Mouse (Mus musculus) heart, postnatal 0 days (tissue): ENCODE measurements at regions not wholly inside any gene's neighbourhood (a gene's known extent, or its start where the extent isn't known, plus 50 kb on each side); places are given as distances from the start of the nearest gene placed in this dataset.

ENCODE experiments used
- CTCF ChIP-seq: IDR thresholded peaks from 2 replicates; pipeline ENCODE4 v1.5.1; 2016; ENCODE audit warnings: antibody characterized with exemption, control low read depth, low read depth
- EP300 ChIP-seq: IDR thresholded peaks from 2 replicates; pipeline ENCODE4 v1.6.1; 2016; ENCODE audit warnings: antibody characterized with exemption, low read depth

- TF ChIP-seq CTCF (no peak), EP300 (no peak)
Measured at GRCm38 (mm10) chr9:90851044-90851443, 511.2 kb upstream of the Zic4 start.
